Mouse (Mus musculus) layer of hippocampus, postnatal 14 days (tissue): ENCODE measurements around the gene Ssr2. TPM values are rescaled to one million over a fixed set of nuclear protein-coding genes. Genes with fewer than 3 reads are reported as not detected.
"Not testable (repeated sequence)": the region's sequence is repeated elsewhere in the genome, so short reads cannot be mapped to it uniquely, and the experiment has no call there.

Source experiments
- DNase-seq, 2 experiments: peaks; one replicate each; pipeline ENCODE4 v3.0.0; 2021 to 2022; ENCODE audit warnings: low spot score in 2 of 2, mixed read lengths in 1 of 2
- total RNA-seq, 2 experiments: library from RNA; stranded (reverse); gene quantifications; 2 replicates each; pipeline ENCODE4 v1.2.3; 2021

The Ssr2 gene
- total RNA-seq, 2 experiments from 2014 or later, result 110 to 120 TPM

- no peak for DNase-seq
Observed at GRCm38 (mm10) chr3:88592942-88593576, 17.4 kb downstream of the Ssr2 start.

GRCm38 (mm10) chr3:88593893-88594580, 18.4 kb downstream of the Ssr2 start:
- DNase-seq, result no peak

- DNase-seq, result not testable (repeated sequence)
Observed at GRCm38 (mm10) chr3:88596547-88596946, 20.9 kb downstream of the Ssr2 start.

- no peak for DNase-seq
Observed at GRCm38 (mm10) chr3:88602466-88602865, 26.8 kb downstream of the Ssr2 start.

GRCm38 (mm10) chr3:88603714-88604161, 28.1 kb downstream of the Ssr2 start:
- no peak for DNase-seq

- no peak for DNase-seq
Observed at GRCm38 (mm10) chr3:88604863-88605262, 29.2 kb downstream of the Ssr2 start.

GRCm38 (mm10) chr3:88605666-88606065, 30.0 kb downstream of the Ssr2 start, which contains the start of gene Arhgef2:
Gene Arhgef2 (plus strand): TSS chr3:88605966.
- DNase-seq, result not testable (repeated sequence)

GRCm38 (mm10) chr3:88607065-88607757, 31.5 kb downstream of the Ssr2 start:
- peak; percentile 91 to 92 for DNase-seq

- DNase-seq, result no peak
Observed at GRCm38 (mm10) chr3:88607758-88608138, 32.1 kb downstream of the Ssr2 start.

- no peak for DNase-seq
Observed at GRCm38 (mm10) chr3:88609066-88609465, 33.4 kb downstream of the Ssr2 start.

GRCm38 (mm10) chr3:88614418-88614817, 38.7 kb downstream of the Ssr2 start:
- DNase-seq, result no peak

- no peak for DNase-seq
Observed at GRCm38 (mm10) chr3:88615117-88615516, 39.4 kb downstream of the Ssr2 start.

- DNase-seq, result no peak
Observed at GRCm38 (mm10) chr3:88615902-88616391, 40.3 kb downstream of the Ssr2 start.

GRCm38 (mm10) chr3:88616951-88617500, 41.4 kb downstream of the Ssr2 start:
- no peak for DNase-seq

GRCm38 (mm10) chr3:88618074-88618871, 42.6 kb downstream of the Ssr2 start:
- DNase-seq, result no peak

- no peak for DNase-seq
Observed at GRCm38 (mm10) chr3:88619113-88620097, 43.7 kb downstream of the Ssr2 start.

GRCm38 (mm10) chr3:88620146-88620991, 44.7 kb downstream of the Ssr2 start:
- no peak for DNase-seq

- DNase-seq, result peak in 1 of 2 experiments; percentile 52
Observed at GRCm38 (mm10) chr3:88620992-88621536, 45.4 kb downstream of the Ssr2 start.
